Mouse (Mus musculus): ENCODE results near the gene Slc24a2.

Slc24a2 gene

DNA sequence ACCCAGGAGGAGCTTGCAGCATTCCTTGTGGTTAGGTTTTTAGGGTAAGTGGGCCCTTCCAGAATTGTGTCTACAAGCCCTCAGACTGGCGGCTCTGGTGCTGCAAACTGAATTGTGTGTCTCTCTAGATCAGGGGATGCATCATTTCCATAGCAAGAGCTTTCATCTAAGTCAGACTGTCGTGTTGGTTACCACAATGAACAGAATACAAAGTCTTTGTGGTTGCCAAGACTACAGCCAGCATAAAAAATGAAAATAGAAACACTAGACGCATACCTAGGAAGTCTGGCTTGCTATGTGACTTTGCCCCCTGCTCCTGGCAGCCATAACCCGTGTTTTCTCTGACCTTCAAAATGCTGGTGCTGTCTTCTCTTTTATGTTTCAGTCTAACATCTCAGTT is 114.6 kb downstream of the Slc24a2 start:
- no peak for DNase-seq (ENCODE audit: low spot score)

DNA sequence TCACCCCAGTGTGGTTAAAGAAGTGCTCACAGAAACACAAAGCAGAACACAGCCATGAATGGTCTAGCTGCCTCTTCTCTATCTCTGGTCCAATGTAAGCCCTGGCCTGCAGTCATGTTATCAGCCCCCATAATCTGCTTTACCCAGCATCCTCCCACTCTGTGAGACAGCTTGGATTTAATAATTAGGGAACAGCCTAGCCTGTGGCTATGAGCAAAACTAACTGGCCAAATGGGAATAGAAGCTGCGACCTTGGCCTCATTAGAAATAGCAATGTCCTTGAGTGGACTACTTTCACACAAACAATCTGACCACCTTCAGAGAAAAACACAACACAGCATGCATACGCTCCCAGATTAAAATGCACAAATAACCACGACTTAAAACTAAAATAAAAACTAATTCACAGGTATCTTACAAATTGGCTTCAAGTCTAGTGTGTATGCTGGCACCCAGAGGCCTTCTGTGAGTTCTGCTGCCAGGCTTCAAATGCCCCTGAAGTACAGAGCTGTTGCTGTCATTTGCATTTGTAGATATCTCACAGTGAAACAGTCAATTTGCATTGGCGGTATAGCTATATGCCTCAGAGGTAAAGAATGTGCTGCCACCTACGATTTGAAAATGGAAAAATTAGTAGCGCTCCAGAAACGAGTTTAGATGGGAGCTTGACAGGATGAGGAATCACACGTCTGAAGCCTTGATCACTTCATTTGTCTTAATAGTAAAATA is 120.8 kb downstream of the Slc24a2 start:
- no peak for DNase-seq (ENCODE audit: low spot score)

DNA sequence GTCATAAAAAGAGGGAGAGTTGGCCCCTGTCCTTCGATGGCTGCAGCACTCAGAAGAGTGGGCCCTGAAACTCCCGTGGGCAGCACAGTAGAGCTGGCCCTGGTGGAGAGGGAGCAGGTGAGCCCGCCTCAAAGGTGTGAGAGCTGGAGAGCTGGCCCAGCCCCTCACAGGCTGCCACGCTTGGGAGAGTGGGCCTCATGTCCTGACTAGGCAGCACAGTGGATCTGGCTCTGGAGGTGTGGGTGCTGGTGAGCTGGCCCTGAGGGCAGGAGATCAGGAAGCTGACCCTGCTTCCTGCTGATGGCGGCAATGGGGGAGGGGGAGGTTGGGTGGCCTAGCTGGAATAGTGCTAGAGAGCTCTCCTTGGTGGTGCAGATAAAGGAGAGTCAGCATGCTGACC is 129.3 kb downstream of the Slc24a2 start:
- no peak for DNase-seq (ENCODE audit: low spot score)

DNA sequence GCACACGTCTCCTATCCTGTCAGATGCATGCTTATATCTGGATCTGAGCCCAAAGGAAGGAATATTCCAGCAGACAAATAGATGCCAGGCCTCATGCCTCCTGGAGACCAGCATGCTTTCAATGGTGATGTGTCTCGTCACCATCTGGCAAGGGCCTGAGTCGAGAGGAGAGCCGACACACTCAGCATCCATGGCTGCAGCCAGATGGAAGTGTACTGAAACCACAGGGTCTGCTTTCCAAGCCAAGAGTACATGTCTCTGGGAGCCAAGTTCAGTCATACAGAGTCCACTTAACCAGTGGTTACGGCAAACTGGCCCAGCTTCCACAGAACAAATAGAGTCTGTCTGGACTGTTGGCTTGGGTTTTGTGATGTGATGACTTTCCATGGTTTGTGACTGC is 134.1 kb downstream of the Slc24a2 start:
- DNase-seq (ENCODE audit: low spot score): no peak

DNA sequence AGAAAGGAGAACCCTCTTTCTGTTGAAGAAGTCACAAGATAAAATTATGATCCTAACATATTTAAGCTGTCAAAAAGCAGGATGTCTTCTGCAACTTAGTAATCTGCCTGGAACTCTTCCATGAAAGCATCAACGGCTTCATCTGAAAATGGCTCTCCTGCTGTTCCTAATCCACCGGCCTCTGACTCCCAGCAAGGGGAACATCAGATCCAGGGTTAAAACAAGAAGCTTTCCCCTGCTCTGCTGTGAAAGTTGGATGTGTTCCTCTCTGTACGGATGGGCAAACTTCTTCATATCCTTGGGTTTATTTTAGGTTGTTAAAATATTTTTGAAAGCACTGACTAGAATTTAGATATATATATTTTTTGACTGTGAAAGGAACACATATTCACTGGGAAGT is 136.7 kb downstream of the Slc24a2 start:
- DNase-seq (ENCODE audit: low spot score): no peak

DNA sequence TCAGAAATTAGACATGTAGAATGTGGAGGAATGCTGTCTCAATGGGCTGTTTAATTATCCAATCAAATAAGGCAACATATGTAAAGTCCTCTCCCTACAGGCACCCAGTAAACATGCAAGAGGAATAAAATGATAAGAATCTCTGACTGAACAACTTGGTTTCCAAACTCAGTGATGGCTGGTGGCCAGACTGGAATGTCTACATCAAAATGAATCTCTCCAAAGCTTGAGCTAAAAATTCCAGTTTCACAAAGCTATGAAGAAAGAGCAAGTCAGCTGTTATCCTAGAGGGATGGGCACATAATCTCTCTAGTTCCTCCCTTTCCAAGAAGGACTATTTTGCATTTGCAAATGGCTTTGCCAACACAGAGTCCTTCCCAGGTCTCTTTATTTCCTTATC is 139.4 kb downstream of the Slc24a2 start:
- DNase-seq (ENCODE audit: low spot score): no peak

DNA sequence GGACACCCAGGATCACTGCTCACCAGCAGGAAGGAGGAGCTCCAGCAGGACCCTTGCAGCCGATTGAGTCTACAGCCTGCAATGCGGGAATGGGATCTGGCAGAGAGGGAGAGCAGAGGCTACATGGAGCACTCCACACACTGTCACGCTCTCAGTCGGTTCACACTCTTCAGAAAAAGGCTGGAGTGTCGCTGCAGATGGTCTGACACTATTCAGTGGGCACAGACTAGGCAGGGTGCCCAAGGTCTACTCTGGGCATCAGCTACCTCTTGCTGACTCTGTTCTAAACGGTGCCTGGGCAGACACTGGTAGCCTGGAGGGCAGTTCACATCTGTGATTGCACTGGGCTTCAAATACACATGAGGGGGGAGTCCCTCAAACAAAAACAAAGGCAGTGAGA is 141.6 kb downstream of the Slc24a2 start:
- DNase-seq (ENCODE audit: low spot score): no peak

DNA sequence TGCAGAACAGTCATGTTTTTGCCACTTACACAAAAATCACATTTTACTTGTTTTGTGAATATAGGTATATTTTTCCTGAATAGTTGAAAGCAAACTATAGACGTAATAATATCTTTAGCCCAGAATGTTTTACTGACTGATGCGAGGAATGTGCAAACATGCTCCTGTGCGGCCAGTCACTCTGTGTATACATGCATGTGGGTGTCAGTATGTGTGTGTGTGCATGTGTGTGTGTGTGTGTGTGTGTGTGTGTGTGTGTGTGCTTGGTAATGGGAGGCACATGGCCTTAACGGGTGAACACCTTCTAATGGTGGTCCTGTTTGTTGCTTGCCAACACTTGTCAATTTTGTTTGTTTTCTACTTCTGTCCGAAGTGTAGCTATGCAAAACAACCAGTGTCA is 142.7 kb downstream of the Slc24a2 start:
- DNase-seq (ENCODE audit: low spot score): no peak

DNA sequence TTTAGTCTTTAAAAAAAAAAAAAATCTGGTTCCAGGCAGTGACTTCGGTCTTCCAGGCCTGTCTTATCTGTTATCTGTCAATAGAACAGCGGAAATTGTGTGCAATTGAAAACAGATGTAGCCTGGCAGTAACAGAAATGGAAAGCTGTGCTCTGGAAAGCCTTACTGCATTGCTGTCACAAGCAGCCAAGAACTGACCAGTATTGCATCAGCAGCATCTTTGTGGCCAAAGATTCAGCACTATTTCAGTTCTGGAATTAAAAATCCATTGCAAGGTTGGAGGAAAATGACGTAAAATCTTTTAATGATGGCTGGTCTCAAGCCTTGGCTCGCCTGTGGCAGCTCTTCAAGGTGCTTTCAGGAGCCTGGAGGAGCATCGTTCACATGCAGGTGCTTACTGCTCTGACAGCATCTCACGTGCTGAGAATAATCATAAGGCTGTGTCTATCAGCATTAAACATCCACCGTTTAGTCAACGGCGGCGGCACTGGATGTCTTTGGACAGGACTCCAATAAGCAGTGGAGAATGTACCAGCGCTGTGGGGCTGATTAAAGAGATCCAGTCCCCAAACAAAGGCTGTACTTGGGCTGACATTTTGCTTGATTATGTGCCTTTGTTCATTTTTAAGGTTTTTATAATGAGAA is 143.2 kb downstream of the Slc24a2 start:
- no peak for DNase-seq (ENCODE audit: low spot score)

DNA sequence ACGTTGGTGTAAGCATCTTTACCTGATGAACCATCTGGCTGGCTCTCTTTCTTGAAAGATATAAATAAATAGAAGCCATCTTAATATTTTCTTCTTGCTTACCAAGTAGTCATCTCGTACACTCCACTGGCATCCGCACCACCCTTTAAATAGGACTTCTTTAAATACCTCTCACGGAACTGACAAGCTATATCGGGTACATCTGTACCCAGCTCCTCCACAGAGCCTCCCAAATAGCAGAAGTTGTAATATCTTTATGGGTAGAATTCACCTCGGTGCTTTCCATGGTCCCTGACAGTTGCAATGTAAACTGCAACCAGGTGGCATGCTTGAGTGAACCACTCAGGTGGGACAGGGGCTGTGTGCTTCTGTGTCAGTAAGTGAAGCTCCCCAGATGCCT is 149.0 kb downstream of the Slc24a2 start:
- DNase-seq (ENCODE audit: low spot score): no peak

DNA sequence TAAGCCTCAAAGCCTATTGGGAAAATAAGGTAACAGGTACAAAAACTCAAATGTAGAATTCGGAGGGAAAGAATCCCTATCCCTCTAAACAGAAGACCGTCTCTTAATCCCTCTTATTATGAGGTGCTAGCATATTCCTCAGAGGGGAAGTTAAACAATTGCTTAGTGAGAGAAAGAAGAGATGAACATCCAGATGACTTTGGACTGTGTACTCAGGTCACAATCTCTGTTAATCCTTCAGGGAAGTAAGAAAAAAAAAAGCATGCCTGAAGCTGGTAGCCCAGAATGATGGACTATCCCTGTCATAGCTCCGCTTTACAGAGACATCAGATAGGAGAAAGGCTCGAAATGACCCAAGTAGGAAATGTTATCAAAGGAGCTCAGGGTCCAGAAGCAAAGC is 151.0 kb downstream of the Slc24a2 start:
- no peak for DNase-seq (ENCODE audit: low spot score)

DNA sequence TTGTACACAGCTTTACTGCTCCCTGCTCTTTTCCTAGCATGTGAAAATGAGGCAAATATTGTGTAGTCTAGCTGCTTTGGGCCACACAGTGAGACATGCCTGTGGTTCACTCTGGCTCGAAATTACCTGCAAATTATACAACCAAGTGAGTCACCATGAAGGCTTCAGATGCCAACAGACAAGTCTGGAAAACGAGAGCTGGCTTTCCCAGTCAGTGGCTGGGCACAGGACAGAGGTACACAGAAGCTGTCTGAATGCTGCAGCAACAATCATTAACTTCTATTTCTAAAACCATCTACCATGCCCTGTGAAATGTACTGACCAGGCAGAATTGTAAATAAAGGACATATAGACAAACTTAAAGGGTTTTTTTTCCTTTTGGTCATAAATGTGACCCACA is 151.6 kb downstream of the Slc24a2 start:
- no peak for DNase-seq (ENCODE audit: low spot score)

DNA sequence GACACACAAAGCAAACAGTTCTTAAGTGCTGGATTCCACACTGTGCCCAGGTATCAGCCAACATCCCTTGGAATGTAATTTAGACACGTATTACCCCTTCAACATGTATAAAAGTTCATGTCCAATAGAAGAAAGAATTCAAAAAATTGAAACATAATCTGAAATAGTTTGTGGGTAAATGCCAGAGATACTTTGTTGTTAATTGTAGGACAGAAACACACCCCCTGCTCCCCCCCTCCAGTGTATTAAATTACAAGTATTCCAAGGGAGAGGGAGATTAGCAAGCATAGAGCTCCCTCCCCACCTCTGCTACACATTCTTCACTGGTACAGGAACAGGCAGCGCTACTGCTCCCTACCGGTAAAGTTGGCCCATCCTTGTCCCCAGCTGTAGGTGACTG is 154.5 kb downstream of the Slc24a2 start:
- DNase-seq (ENCODE audit: low spot score): no peak

DNA sequence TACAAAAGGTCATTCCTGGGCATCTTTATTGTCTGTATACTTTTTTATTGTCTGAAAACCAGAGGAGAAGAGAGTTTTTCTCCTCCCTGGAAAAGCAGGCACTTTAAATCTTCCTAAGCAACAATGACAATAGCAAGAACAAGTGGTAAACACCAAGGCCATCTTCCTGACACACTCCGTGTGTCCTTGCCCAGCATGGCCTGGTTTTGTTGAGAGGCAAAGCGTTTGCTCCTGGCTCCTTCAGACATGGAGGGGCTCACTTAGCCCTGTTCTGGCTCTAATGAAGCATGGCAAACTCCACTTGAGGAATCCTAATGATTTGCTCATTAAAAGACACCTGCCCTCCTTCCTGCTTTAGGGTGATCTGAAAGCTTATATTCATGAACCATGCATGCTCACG is 162.2 kb downstream of the Slc24a2 start:
- DNase-seq (ENCODE audit: low spot score): no peak

DNA sequence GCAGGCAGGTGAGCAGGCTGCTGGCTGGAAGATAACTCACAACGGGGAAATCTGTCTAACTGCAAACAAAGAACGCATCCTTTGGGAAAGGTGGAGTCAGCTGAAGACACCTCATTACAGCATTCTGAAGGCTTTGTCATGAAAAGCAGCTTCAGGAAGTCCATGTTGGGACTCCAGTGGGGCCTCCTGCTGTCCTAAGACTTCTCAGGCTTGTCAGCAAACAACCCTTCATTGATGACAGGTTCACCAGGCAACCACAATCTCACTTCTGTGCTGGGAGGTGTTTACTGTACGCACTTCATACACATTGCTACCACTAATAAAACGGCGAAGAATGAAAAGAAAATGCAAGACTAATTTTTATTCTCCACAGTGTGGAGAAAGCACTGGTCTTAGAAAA is 165.1 kb downstream of the Slc24a2 start:
- no peak for DNase-seq (ENCODE audit: low spot score)

DNA sequence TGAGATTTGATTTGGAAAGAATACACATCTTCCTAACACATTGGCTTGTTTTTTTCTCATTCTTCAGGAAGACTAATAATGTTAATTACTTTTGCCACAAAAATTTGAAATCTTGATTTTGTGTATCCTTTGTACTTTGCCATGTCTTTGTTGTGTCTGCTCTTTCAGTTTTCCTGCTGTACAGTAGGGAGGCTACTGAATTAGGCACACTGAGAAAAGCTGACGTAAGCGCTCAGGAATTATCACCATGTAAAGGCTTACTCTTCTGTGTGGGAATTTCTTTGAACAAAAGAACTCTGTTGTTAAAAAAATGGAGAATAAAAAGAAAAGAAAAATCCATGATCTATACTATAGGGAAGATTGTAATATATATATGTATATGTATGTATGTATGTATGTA is 165.7 kb downstream of the Slc24a2 start:
- DNase-seq (ENCODE audit: low spot score): no peak

DNA sequence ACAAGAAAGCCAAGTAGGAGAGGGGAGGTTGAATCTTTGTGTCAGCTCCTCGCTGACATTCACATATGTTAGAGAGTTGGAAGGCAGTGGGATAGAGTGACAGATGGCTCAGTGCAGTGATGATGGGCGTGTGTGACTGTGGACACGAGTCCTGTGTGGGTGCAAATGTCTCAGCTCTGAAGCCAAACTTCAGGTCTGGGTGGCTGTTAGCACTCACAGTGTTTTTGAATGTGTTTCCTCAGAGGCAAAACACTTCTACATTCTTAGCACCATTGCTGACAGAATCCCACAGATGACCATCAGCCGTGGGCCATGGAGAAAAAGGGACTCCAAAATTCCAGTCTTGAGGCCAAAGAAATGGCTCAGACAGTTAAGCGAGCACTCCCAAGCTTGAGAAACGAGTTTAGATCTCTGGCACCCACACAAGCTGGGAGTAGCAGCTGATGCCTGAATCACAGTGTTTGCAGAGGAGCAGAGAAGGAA is 167.5 kb downstream of the Slc24a2 start:
- DNase-seq (ENCODE audit: low spot score): no peak

DNA sequence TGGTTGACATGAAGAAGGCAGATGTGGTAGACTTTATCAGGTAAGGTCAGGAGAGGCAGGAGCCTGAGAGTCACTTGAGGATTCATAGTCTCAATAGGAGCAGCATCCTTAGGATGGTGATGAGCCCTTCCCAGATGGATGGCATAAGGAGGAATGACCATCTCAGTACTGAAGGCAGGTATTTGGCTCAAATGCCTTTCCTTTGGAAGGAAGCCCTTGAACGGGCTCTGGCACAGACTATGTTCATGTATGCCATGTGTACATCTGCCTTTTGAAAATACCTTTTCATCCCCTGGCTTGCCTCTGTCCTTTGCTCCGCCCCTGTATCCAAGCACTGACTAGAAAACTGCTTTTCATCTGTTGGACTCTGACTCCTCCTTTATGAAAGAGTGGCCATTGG is 168.6 kb downstream of the Slc24a2 start:
- DNase-seq (ENCODE audit: low spot score): no peak

DNA sequence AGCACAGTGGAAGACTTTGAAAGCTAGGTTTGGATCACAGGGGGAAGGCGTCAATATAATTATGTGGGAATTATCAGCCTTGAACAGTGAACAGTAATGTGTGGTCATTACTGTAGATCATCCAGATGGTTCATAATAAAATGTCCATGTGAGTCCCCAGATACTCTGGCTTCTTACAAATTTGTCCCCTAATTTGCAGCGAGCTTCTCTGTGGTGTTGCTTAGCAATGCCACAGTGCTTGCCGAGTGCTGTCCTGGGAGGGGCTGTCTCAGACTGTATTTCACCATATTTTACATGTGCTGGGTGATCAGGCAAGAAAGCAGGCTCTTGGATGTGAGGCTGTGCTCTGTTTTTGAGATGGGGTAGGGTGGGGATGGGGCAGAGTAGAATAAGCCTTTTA is 172.7 kb downstream of the Slc24a2 start:
- no peak for DNase-seq (ENCODE audit: low spot score)

DNA sequence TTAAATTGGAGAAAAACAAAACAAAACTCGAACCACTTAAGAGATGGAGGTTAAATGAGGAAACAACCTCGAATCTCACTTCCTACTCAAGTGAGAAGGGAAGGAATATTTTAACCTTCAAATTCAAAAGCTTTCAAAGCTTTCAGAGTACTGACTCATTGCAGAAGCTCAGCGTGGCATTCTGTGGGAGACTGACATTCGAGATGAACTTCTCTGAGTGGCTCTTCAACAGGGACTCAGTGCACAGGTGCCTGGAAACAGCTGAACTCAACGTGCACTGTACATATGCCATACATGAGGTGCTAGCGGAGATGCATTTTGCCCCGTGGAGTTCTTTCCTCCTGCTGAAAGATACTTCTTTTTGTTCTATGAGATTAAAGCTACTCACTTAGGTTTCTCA is 174.5 kb downstream of the Slc24a2 start:
- no peak for DNase-seq (ENCODE audit: low spot score)

DNA sequence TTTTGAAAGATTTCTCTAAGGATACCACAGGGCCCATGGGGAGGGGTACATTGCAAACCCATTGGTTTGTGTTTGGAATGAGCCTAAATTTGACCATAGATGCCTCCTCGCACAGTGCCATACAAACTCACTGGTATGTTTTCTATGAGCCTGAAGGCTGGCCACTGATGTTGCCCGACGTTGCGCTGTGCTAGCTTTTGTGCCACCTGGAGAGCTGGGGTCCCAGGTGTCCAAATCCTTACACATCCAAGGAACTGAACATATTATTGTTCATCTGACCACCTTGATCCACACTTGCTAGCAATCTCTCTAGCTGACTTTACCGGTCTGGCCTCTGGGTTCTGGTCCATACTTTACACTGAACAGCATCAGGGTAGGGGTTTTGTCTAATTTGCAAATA is 177.4 kb downstream of the Slc24a2 start:
- DNase-seq (ENCODE audit: low spot score): no peak

DNA sequence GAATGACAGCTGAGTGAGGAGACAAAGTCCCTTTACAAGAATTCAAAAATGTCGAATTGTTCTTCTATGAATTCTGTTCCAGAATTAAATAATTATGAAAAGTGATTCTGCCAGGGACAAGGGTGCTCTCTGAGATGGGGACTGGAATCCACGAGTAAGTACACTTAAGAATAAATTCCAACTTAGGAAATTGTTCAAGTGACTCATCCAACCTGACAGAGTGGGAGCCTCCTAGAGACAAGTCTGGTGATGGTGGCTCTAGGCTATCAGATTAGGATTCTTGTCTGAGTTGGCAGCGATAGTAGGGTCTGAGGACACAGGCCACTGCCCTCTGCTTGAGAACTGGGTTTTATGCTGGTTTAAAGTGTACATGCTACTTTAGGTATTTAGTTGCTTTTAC is 181.2 kb downstream of the Slc24a2 start:
- no peak for DNase-seq (ENCODE audit: low spot score)

DNA sequence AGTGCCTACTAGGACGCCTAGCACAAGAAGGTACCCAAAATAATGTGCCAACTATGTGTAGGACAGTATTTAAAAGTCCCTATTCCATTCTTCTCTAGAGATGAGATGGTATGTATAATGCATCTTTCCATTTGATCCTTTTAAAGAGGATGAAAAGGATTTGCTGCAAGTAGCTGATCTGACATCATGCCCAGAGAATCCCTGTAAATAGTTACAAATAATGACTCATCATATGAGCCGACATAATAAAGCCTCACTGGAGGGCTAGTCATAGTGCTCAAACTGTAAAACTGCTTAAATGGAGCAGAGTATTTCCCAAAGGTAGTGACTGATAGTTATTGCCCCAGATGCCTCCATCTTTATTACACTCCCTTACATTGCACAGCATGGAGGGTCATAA is 183.1 kb downstream of the Slc24a2 start:
- DNase-seq (ENCODE audit: low spot score): no peak

DNA sequence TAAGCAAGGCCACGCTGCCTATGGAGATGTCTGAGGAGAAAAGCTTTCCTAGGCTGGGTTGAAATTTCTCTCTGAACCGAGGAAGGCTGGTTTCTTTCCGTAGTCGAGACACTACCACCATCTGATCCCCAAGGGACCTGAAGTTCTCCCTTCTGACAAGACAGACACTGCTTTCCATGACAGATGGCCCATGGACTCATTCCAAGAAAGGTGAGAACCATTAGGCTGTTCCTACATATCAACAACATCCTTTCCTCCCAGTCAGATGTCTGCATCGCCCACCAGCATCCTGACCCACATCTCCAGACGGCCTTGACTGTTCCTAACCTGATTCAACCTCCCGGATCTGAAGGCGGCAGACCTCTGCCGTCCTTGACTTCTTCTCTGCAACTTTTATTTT is 187.0 kb downstream of the Slc24a2 start:
- no peak for DNase-seq (ENCODE audit: low spot score)

Measured in retina, embryonic 14.5 days (tissue).